Mouse (Mus musculus): ENCODE measurements around the gene Acss2. TPM values are rescaled to one million over a fixed set of nuclear protein-coding genes. Genes with fewer than 3 reads are reported as not detected.
"Not testable (repeated sequence)": the region's sequence is repeated elsewhere in the genome, so short reads cannot be mapped to it uniquely, and the experiment has no call there.

Acss2 gene
- polyA plus RNA-seq, 1 experiment from 2014 or later = 14.3 TPM

DNA sequence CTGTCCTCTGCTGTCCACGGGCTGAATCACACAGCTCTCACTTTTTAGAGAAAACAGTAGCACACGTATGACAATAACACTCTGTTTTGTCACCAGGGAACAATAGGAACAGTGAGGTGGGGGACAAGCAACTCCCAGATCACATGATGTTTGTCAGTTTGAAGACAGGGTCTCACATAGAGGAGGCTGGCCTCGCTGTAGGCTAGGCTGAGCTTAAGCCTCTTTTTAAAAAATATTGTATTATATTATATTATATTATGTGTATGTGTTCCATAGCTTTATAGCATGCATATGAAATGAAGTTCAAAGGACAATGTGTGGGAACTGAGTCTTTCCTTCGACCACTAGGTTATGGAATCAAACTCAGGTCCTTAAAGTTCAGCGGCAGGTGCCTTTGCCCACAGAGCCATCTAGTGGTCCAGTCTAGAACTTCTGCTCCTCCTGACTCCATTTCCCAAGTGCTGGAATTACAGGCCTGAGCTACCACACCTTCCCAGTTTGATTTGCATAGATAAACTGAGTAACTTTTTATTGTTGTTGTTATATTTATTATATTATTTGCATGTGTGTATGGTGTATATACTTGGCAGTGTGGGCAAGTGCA lies 66.3 kb downstream of the Acss2 start:
- Histone ChIP-seq H3K4me1 (peaks cover 12% of the 10 kb centered on the region), H3K4me3 (no peak overlapping the region), H3K27ac (no peak overlapping the region), H3K9me3 (no peaks in the 10 kb centered on the region), H3K27me3 (ENCODE audit: poor library complexity, severe bottlenecking) (no peaks in the 10 kb centered on the region), H3K36me3 (replicated peaks) (no peaks in the 10 kb centered on the region)
- peak; percentile 41 for DNase-seq (ENCODE audit: extremely low spot score, low spot score)
- WGBS = 47% methylated on average over 5 of the region's 5 CpGs

DNA sequence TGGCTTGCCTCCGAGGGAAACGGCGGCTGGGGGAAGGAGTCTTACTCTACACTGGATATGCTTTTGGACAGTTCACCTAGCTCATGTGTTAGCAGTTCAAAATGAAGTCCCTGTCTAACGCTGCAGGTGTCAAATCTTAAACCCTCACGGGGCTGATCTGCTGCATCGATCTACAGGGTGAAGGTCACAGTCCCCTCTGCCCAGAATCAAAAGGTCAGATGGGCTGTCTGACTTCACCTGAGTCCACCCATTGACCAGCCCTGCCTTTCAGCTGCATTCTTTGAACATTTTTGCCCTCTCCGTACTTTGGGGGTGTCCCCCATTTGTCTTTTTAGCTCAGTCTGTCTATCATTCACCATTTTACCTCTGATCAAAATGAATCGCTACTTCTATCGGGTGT lies 67.3 kb downstream of the Acss2 start:
- H3K27ac ChIP-seq = no peak overlapping the region
- no peaks in the 10 kb centered on the region for H3K27me3 ChIP-seq (ENCODE audit: poor library complexity, severe bottlenecking)
- H3K9me3 ChIP-seq = no peaks in the 10 kb centered on the region
- H3K4me1 ChIP-seq = peaks cover 12% of the 10 kb centered on the region
- WGBS = 73% methylated on average over 9 of the region's 9 CpGs
- no peak for DNase-seq (ENCODE audit: extremely low spot score, low spot score)
- H3K36me3 ChIP-seq (replicated peaks) = no peaks in the 10 kb centered on the region
- H3K4me3 ChIP-seq = no peak overlapping the region

DNA sequence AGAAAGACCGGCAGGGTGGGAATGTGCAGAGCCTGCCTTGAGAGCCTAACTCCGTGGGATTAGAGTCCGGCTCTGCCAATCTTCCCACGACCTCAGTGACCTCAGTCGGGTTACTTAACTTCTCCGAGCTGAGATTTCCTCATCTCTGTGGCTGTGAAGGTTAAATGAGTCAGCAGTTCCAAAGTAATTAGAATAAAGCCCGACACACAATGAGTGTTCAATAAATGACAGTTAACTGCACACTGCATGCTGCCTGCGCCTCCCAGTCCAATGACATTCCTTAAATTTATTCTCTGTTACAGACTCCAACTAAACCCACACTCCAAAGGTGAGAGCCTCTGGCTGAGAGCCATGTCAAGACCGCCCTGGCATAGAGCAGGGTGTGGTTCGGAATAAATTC lies 67.7 kb downstream of the Acss2 start:
- Histone ChIP-seq H3K4me3 (no peak overlapping the region), H3K4me1 (peaks cover 12% of the 10 kb centered on the region), H3K36me3 (replicated peaks) (no peaks in the 10 kb centered on the region), H3K27me3 (ENCODE audit: poor library complexity, severe bottlenecking) (no peaks in the 10 kb centered on the region), H3K27ac (no peak overlapping the region), H3K9me3 (no peaks in the 10 kb centered on the region)
- no peak for DNase-seq (ENCODE audit: extremely low spot score, low spot score)
- WGBS = 51% methylated on average over 10 of the region's 10 CpGs

DNA sequence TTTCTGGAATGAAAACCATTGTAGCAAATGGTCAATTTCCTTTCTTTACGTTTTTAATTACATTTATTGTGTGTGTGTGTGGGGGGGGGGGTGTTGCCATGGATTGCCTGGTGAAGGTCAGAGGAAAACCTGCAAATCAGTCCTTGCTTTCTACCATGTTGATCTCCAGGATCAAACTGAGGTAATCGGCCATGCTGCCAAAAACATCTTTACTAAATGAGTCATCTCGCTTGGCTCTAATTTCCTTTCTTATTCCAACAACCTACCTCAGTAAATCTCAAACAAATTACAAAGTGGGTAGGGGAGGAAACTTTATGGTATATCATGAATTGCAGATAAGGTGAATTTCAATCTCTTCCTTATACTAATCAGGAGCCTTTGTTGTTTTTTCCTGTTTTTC lies 70.4 kb downstream of the Acss2 start:
- DNase-seq (ENCODE audit: extremely low spot score, low spot score) = no peak
- no peaks in the 10 kb centered on the region for H3K27me3 ChIP-seq (ENCODE audit: poor library complexity, severe bottlenecking)
- peaks cover 29% of the 10 kb centered on the region for H3K4me1 ChIP-seq
- H3K36me3 ChIP-seq (replicated peaks) = no peaks in the 10 kb centered on the region
- H3K27ac ChIP-seq = no peak overlapping the region
- H3K4me3 ChIP-seq = no peak overlapping the region
- 86% methylated on average over 3 of the region's 3 CpGs for WGBS
- H3K9me3 ChIP-seq = no peaks in the 10 kb centered on the region

GRCm38 (mm10) chr2:155589521-155589920 lies 71.8 kb downstream of the Acss2 start:
- 87% methylated on average over 6 of the region's 6 CpGs for WGBS
- no peak overlapping the region for H3K4me3 ChIP-seq
- no peak overlapping the region for H3K27ac ChIP-seq
- H3K4me1 ChIP-seq = peaks cover 30% of the 10 kb centered on the region
- no peaks in the 10 kb centered on the region for H3K27me3 ChIP-seq (ENCODE audit: poor library complexity, severe bottlenecking)
- H3K9me3 ChIP-seq = no peaks in the 10 kb centered on the region
- no peaks in the 10 kb centered on the region for H3K36me3 ChIP-seq (replicated peaks)
- DNase-seq (ENCODE audit: extremely low spot score, low spot score) = no peak

GRCm38 (mm10) chr2:155590876-155591275 lies 73.1 kb downstream of the Acss2 start:
- no peak for DNase-seq (ENCODE audit: extremely low spot score, low spot score)
- 97% methylated on average over 2 of the region's 2 CpGs for WGBS
- Histone ChIP-seq H3K36me3 (replicated peaks) (no peaks in the 10 kb centered on the region), H3K9me3 (no peaks in the 10 kb centered on the region), H3K27ac (0 out of 2 replicates have a peak overlapping the region, but pooled peaks have one; percentile 90), H3K4me3 (no peak overlapping the region), H3K27me3 (ENCODE audit: poor library complexity, severe bottlenecking) (no peaks in the 10 kb centered on the region), H3K4me1 (peaks cover 20% of the 10 kb centered on the region)

DNA sequence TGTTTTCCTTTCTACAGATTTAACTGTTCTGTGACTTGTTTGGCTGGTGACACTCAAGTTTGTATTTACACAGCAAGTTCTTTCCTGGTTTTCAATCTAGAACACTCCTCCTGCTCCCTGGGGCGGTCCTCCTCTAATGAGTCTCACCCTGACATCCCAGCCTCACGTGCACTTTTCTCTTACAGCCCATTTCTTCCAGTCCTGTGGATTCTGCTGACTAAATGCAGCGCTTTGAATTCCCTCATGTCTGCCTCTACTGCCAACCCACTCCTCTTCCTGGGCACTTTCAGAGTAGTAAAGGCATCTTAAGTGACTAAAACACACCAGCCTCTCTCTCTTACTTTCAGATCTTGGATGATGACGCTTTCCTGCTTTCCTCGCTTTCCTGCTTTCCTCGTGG lies 73.9 kb downstream of the Acss2 start:
- Histone ChIP-seq H3K9me3 (no peaks in the 10 kb centered on the region), H3K27me3 (ENCODE audit: poor library complexity, severe bottlenecking) (no peaks in the 10 kb centered on the region), H3K4me3 (peak overlapping the region; percentile 70), H3K36me3 (replicated peaks) (no peaks in the 10 kb centered on the region), H3K27ac (peak overlapping the region; percentile 90), H3K4me1 (peaks cover 18% of the 10 kb centered on the region)
- 9% methylated on average over 6 of the region's 6 CpGs for WGBS
- peak; percentile 21 for DNase-seq (ENCODE audit: extremely low spot score, low spot score)

GRCm38 (mm10) chr2:155592137-155592853 lies 74.5 kb downstream of the Acss2 start, which contains the start of gene Gss:
Gene Gss, minus strand, starts transcription at chr2:155592810.
- WGBS = under 1% methylated on average over 53 of the region's 53 CpGs
- peak; percentile 100 for DNase-seq (ENCODE audit: extremely low spot score, low spot score)
- Histone ChIP-seq H3K4me3 (peak within 1 kb of the TSS; percentile 70), H3K9me3 (no peaks in the 10 kb centered on the region), H3K4me1 (peaks cover 18% of the 10 kb centered on the region), H3K27me3 (ENCODE audit: poor library complexity, severe bottlenecking) (no peaks in the 10 kb centered on the region), H3K36me3 (replicated peaks) (no peaks in the 10 kb centered on the region), H3K27ac (peak within 1 kb of the TSS; percentile 90)

DNA sequence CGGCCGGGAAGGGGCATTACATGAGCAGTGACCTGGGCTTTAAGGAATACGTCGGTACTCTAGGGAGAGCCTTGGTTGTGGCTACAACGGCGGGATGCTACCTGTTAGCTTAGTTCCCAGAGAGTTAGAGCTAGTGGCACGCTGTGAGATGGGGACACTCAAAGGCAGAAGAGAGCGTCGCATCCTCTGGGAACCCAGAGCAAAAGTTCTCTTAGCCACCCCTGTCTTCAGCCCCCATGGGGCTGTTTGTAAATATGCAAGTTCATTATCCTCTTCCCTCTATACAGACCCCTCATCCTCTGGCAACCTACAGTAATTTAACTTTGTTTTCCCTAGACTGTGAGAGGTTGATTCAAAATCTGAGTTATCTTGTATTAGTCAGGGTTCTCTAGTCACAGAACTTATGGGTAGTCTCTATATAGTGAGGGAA lies 75.1 kb downstream of the Acss2 start:
- H3K4me3 ChIP-seq = peak overlapping the region; percentile 70
- WGBS = 0% methylated on average over 9 of the region's 9 CpGs
- no peaks in the 10 kb centered on the region for H3K36me3 ChIP-seq (replicated peaks)
- H3K9me3 ChIP-seq = no peaks in the 10 kb centered on the region
- no peak for DNase-seq (ENCODE audit: extremely low spot score, low spot score)
- H3K4me1 ChIP-seq = peaks cover 18% of the 10 kb centered on the region
- no peaks in the 10 kb centered on the region for H3K27me3 ChIP-seq (ENCODE audit: poor library complexity, severe bottlenecking)
- H3K27ac ChIP-seq = peak overlapping the region; percentile 90

GRCm38 (mm10) chr2:155595516-155595915 lies 77.8 kb downstream of the Acss2 start:
- DNase-seq (ENCODE audit: extremely low spot score, low spot score) = no peak
- Histone ChIP-seq H3K27ac (no peak overlapping the region), H3K27me3 (ENCODE audit: poor library complexity, severe bottlenecking) (no peaks in the 10 kb centered on the region), H3K4me1 (peaks cover 18% of the 10 kb centered on the region), H3K36me3 (replicated peaks) (no peaks in the 10 kb centered on the region), H3K4me3 (no peak overlapping the region), H3K9me3 (no peaks in the 10 kb centered on the region)
- WGBS = 87% methylated on average over 6 of the region's 6 CpGs

GRCm38 (mm10) chr2:155603707-155604106 lies 86.0 kb downstream of the Acss2 start:
- WGBS = 71% methylated on average over 3 of the region's 3 CpGs
- H3K4me3 ChIP-seq = no peak overlapping the region
- no peaks in the 10 kb centered on the region for H3K9me3 ChIP-seq
- no peaks in the 10 kb centered on the region for H3K36me3 ChIP-seq (replicated peaks)
- peaks cover 11% of the 10 kb centered on the region for H3K4me1 ChIP-seq
- H3K27me3 ChIP-seq (ENCODE audit: poor library complexity, severe bottlenecking) = no peaks in the 10 kb centered on the region
- H3K27ac ChIP-seq = no peak overlapping the region
- no peak for DNase-seq (ENCODE audit: extremely low spot score, low spot score)

DNA sequence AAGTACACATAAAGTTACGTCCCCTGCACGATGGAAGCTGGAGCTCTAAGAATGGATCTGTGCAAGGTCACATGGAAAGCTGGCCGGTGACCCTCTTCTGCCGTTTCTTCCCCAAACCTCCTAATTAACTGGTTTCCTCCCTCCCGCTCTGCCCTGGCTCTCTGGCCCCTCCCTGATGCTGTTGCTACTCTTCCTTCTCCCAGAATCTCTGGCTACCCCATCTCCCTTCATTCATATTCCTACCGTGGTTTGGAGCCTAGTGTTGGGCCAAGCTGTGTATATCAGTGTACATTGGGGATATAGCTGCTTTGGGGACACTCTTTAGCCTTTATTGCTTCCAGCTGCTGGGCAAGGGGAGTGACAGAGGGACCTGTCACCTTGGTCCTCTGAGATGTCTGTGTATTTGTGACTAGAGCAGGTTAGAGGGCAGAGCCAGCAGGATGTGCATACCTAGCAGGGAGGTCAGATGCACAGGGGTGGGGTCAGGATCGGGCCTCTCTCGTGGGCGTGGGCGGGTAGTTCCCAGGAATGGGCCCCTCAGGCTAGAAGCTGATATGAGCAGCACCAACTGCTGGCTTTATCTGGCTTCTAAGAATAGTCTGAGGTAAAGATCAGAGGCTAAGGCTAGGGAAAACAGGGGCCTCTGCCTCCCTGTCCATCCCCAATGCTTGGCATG lies 87.0 kb downstream of the Acss2 start:
- DNase-seq (ENCODE audit: extremely low spot score, low spot score) = no peak
- H3K27ac ChIP-seq = peak overlapping the region; percentile 13; the same call in 1 of the 2 replicates

DNA sequence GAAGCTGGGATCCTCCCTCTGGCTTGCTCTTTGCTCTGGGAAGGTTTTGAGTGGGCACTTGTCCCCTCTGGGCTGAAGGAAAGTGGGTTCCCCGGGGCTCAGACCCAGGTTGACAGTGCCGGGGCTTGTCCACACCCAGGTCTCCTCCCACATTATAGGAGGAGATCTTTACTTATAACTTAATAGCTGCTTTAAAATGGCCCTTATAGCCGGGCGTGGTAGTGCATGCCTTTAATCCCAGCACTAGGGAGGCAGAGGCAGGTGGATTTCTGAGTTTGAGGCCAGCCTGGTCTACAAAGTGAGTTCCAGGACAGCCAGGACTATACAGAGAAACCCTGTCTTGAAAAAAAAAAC lies 87.5 kb downstream of the Acss2 start:
- H3K27ac ChIP-seq = 0 out of 2 replicates have a peak overlapping the region, but pooled peaks have one; percentile 13

More for the DNA sequence above, 87.0 kb downstream of the Acss2 start:
- Histone ChIP-seq H3K4me1 (peaks cover 11% of the 10 kb centered on the region), H3K9me3 (no peaks in the 10 kb centered on the region), H3K4me3 (no peak overlapping the region), H3K27me3 (ENCODE audit: poor library complexity, severe bottlenecking) (no peaks in the 10 kb centered on the region), H3K36me3 (replicated peaks) (no peaks in the 10 kb centered on the region)
- 52% methylated on average over 10 of the region's 10 CpGs for WGBS

More for the DNA sequence above, 87.5 kb downstream of the Acss2 start:
- H3K9me3 ChIP-seq; H3K36me3 ChIP-seq (replicated peaks); H3K4me3 ChIP-seq; DNase-seq (ENCODE audit: extremely low spot score, low spot score); H3K27me3 ChIP-seq (ENCODE audit: poor library complexity, severe bottlenecking): not testable (repeated sequence)
- WGBS = 80% methylated on average over 4 of the region's 4 CpGs
- H3K4me1 ChIP-seq = peaks cover 11% of the 10 kb centered on the region
